Mouse (Mus musculus) kidney, embryonic 15.5 days (tissue): Measurements from ENCODE around the gene Glul. TPM values are rescaled to one million over a fixed set of nuclear protein-coding genes. Genes with fewer than 3 reads are reported as not detected.
"Not testable (repeated sequence)": the region's sequence is repeated elsewhere in the genome, so short reads cannot be mapped to it uniquely, and the experiment has no call there.

ENCODE experiments used
- ATAC-seq: fragments of 200-750 bp; cut with Nextera tagmentation; replicated peaks from 2 replicates; pipeline ENCODE4 v1.8.0; 2017; ENCODE audit warnings: moderate TSS enrichment; ENCODE audit not compliant: low FRiP score
- H3K27ac ChIP-seq: fragments of 300-500 bp; sonication (generic); 2 replicates; pipeline ENCODE4 v1.5.1; 2015; ENCODE audit warnings: mild to moderate bottlenecking, inconsistent platforms
- H3K27me3 ChIP-seq: fragments of 300-500 bp; sonication (generic); 2 replicates; pipeline ENCODE4 v1.6.1; 2015; ENCODE audit warnings: inconsistent platforms
- H3K36me3 ChIP-seq: fragments of 300-500 bp; sonication (generic); 2 replicates; pipeline ENCODE4 v1.6.1; 2015; ENCODE audit warnings: inconsistent platforms
- H3K4me1 ChIP-seq: fragments of 300-500 bp; sonication (generic); 2 replicates; pipeline ENCODE4 v1.6.1; 2015; ENCODE audit warnings: inconsistent platforms
- H3K4me2 ChIP-seq: fragments of 300-500 bp; sonication (generic); 2 replicates; pipeline ENCODE4 v1.6.1; 2015; ENCODE audit warnings: moderate library complexity, mild to moderate bottlenecking, inconsistent platforms
- H3K4me3 ChIP-seq: fragments of 300-500 bp; sonication (generic); replicated peaks from 2 replicates; pipeline ENCODE4 v1.5.1; 2015; ENCODE audit warnings: mild to moderate bottlenecking, inconsistent platforms
- H3K9ac ChIP-seq: fragments of 300-500 bp; sonication (generic); 2 replicates; pipeline ENCODE4 v1.6.1; 2015; ENCODE audit warnings: mild to moderate bottlenecking, inconsistent platforms
- H3K9me3 ChIP-seq: fragments of 300-500 bp; sonication (generic); replicated peaks from 2 replicates; pipeline ENCODE4 v1.6.1; 2016; ENCODE audit warnings: inconsistent platforms
- WGBS: fragments of 180-500 bp; shearing (Covaris S2); methylation state at CpG from one replicate; pipeline ENCODE4 v1.1.7; 2015; ENCODE audit warnings: mixed read lengths; 5-methylcytosine and 5-hydroxymethylcytosine counted together
- polyA plus RNA-seq: library from polyadenylated mRNA; unstranded; fragments of >200 nt; fragmentation: Nextera tagmentation; extraction: Ambion mirVana; gene quantifications from 2 replicates; pipeline ENCODE4 v1.2.1, GENCODE M21; 2015

Gene Glul
- 130 and 142 TPM in 2 replicates for polyA plus RNA-seq

GRCm38 (mm10) chr1:153899731-153900380, at the start of gene Glul, which contains the start of gene Teddm2:
Gene Glul, plus strand, starts transcription at chr1:153899944.
Gene Teddm2, minus strand, starts transcription at chr1:153900228.
- ATAC-seq, result peak; percentile 97
- peak within 1 kb of the TSS; percentile 88 for H3K9ac ChIP-seq
- H3K9me3 ChIP-seq, result no peaks in the 10 kb centered on the region
- under 1% methylated on average over 51 of the region's 51 CpGs for WGBS
- H3K36me3 ChIP-seq, result peaks cover 22% of the 10 kb centered on the region
- peak within 1 kb of the TSS; percentile 62 for H3K4me2 ChIP-seq
- peaks cover 27% of the 10 kb centered on the region for H3K4me1 ChIP-seq
- peak within 1 kb of the TSS; percentile 88 for H3K4me3 ChIP-seq
- H3K27ac ChIP-seq, result peak within 1 kb of the TSS; percentile 98
- no peaks in the 10 kb centered on the region for H3K27me3 ChIP-seq

GRCm38 (mm10) chr1:153852696-153853095, 47.0 kb upstream of the Glul start:
- 61% methylated on average over 7 of the region's 7 CpGs for WGBS
- H3K4me2 ChIP-seq, H3K4me3 ChIP-seq, H3K36me3 ChIP-seq, H3K27ac ChIP-seq, ATAC-seq, H3K4me1 ChIP-seq, H3K9me3 ChIP-seq, H3K27me3 ChIP-seq, H3K9ac ChIP-seq: not testable (repeated sequence)

- Histone ChIP-seq H3K9me3 (no peaks in the 10 kb centered on the region), H3K4me3 (no peak overlapping the region), H3K4me2 (no peak overlapping the region), H3K27ac (no peak overlapping the region), H3K4me1 (no peaks in the 10 kb centered on the region), H3K9ac (no peak overlapping the region), H3K36me3 (no peaks in the 10 kb centered on the region), H3K27me3 (no peaks in the 10 kb centered on the region)
- whole genome bisulfite sequencing, result 78% methylated on average over 8 of the region's 8 CpGs
- no peak for ATAC-seq
These were observed 43.8 kb upstream of the Glul start for GRCm38 (mm10) chr1:153855946-153856345.

GRCm38 (mm10) chr1:153874045-153874444, 25.7 kb upstream of the Glul start, which contains the start of gene Teddm1b:
Gene Teddm1b, plus strand, starts transcription at chr1:153874345.
- H3K9me3 ChIP-seq, result no peaks in the 10 kb centered on the region
- peaks cover 5% of the 10 kb centered on the region; the same call in 1 of the 2 replicates for H3K4me1 ChIP-seq
- ATAC-seq, result no peak
- no peak within 1 kb of the TSS for H3K27ac ChIP-seq
- H3K9ac ChIP-seq, result no peak within 1 kb of the TSS
- WGBS, result 90% methylated on average over 6 of the region's 6 CpGs
- H3K4me2 ChIP-seq, result no peak within 1 kb of the TSS
- H3K27me3 ChIP-seq, result no peaks in the 10 kb centered on the region
- no peak within 1 kb of the TSS for H3K4me3 ChIP-seq
- H3K36me3 ChIP-seq, result no peaks in the 10 kb centered on the region

GRCm38 (mm10) chr1:153880391-153880790, 19.4 kb upstream of the Glul start:
- H3K4me2 ChIP-seq, H3K36me3 ChIP-seq, H3K9me3 ChIP-seq, ATAC-seq, H3K4me1 ChIP-seq, H3K9ac ChIP-seq, H3K27ac ChIP-seq, H3K27me3 ChIP-seq, H3K4me3 ChIP-seq: not testable (repeated sequence)
- 98% methylated on average over 17 of the region's 17 CpGs for WGBS

GRCm38 (mm10) chr1:153886024-153886633, 13.6 kb upstream of the Glul start:
- H3K27ac ChIP-seq, result no peak overlapping the region
- 19% methylated on average over 17 of the region's 17 CpGs for WGBS
- H3K4me1 ChIP-seq, result peaks cover 11% of the 10 kb centered on the region; the same call in 1 of the 2 replicates
- H3K27me3 ChIP-seq, result no peaks in the 10 kb centered on the region
- H3K4me3 ChIP-seq, result no peak overlapping the region
- no peaks in the 10 kb centered on the region for H3K9me3 ChIP-seq
- ATAC-seq, result peak; percentile 79
- H3K4me2 ChIP-seq, result no peak overlapping the region
- no peaks in the 10 kb centered on the region for H3K36me3 ChIP-seq
- no peak overlapping the region for H3K9ac ChIP-seq

- H3K4me1 ChIP-seq, result peaks cover 11% of the 10 kb centered on the region; the same call in 1 of the 2 replicates
- H3K9me3 ChIP-seq, result no peaks in the 10 kb centered on the region
- 91% methylated on average over 10 of the region's 10 CpGs for WGBS
- 0 out of 2 replicates have a peak, but pooled peaks cover 3% of the 10 kb centered on the region for H3K27me3 ChIP-seq
- no peak overlapping the region for H3K4me3 ChIP-seq
- no peak overlapping the region for H3K9ac ChIP-seq
- H3K27ac ChIP-seq, result no peak overlapping the region
- no peaks in the 10 kb centered on the region for H3K36me3 ChIP-seq
- no peak for ATAC-seq
- H3K4me2 ChIP-seq, result no peak overlapping the region
These were observed 9.6 kb upstream of the Glul start for GRCm38 (mm10) chr1:153890121-153890520.

GRCm38 (mm10) chr1:153891442-153891841, 8.3 kb upstream of the Glul start, which contains the start of gene Teddm1a:
Gene Teddm1a, plus strand, starts transcription at chr1:153891742.
- 33% methylated on average over 4 of the region's 4 CpGs for WGBS
- H3K9ac ChIP-seq, result no peak within 1 kb of the TSS

GRCm38 (mm10) chr1:153893746-153894145, 6.0 kb upstream of the Glul start:
- 72% methylated on average over 2 of the region's 2 CpGs for WGBS
- no peak for ATAC-seq
- Histone ChIP-seq H3K4me2 (no peak overlapping the region), H3K4me1 (peaks cover 3% of the 10 kb centered on the region; the same call in 1 of the 2 replicates), H3K27me3 (0 out of 2 replicates have a peak, but pooled peaks cover 3% of the 10 kb centered on the region), H3K9me3 (no peaks in the 10 kb centered on the region), H3K4me3 (no peak overlapping the region), H3K27ac (no peak overlapping the region), H3K9ac (no peak overlapping the region), H3K36me3 (no peaks in the 10 kb centered on the region)

More at GRCm38 (mm10) chr1:153891442-153891841, 8.3 kb upstream of the Glul start, which contains the start of gene Teddm1a:
- peaks cover 5% of the 10 kb centered on the region; the same call in 1 of the 2 replicates for H3K4me1 ChIP-seq
- no peak within 1 kb of the TSS for H3K4me3 ChIP-seq
- 0 out of 2 replicates have a peak, but pooled peaks cover 3% of the 10 kb centered on the region for H3K27me3 ChIP-seq
- no peak within 1 kb of the TSS for H3K27ac ChIP-seq
- no peak for ATAC-seq
- no peaks in the 10 kb centered on the region for H3K36me3 ChIP-seq
- no peak within 1 kb of the TSS for H3K4me2 ChIP-seq
- H3K9me3 ChIP-seq, result no peaks in the 10 kb centered on the region

GRCm38 (mm10) chr1:153894201-153894893, 5.4 kb upstream of the Glul start:
- Histone ChIP-seq H3K36me3 (no peaks in the 10 kb centered on the region), H3K9me3 (no peaks in the 10 kb centered on the region), H3K4me2 (no peak overlapping the region), H3K4me1 (peaks cover 7% of the 10 kb centered on the region), H3K27me3 (0 out of 2 replicates have a peak, but pooled peaks cover 3% of the 10 kb centered on the region), H3K4me3 (no peak overlapping the region), H3K27ac (no peak overlapping the region), H3K9ac (no peak overlapping the region)
- WGBS, result 59% methylated on average over 8 of the region's 8 CpGs
- ATAC-seq, result no peak

- WGBS, result 38% methylated on average over 5 of the region's 5 CpGs
- Histone ChIP-seq H3K27me3 (0 out of 2 replicates have a peak, but pooled peaks cover 3% of the 10 kb centered on the region), H3K9ac (no peak overlapping the region), H3K4me2 (no peak overlapping the region), H3K27ac (no peak overlapping the region), H3K9me3 (no peaks in the 10 kb centered on the region), H3K36me3 (no peaks in the 10 kb centered on the region), H3K4me1 (peaks cover 7% of the 10 kb centered on the region), H3K4me3 (no peak overlapping the region)
- ATAC-seq, result no peak
These were observed 4.8 kb upstream of the Glul start for GRCm38 (mm10) chr1:153894979-153895378.

GRCm38 (mm10) chr1:153897196-153897595, 2.5 kb upstream of the Glul start:
- no peak overlapping the region for H3K4me3 ChIP-seq
- 79% methylated on average over 8 of the region's 8 CpGs for WGBS
- H3K27me3 ChIP-seq, result 0 out of 2 replicates have a peak, but pooled peaks cover 3% of the 10 kb centered on the region
- H3K9ac ChIP-seq, result no peak overlapping the region
- H3K4me1 ChIP-seq, result peaks cover 21% of the 10 kb centered on the region
- ATAC-seq, result no peak
- no peak overlapping the region for H3K27ac ChIP-seq
- no peaks in the 10 kb centered on the region for H3K36me3 ChIP-seq
- H3K9me3 ChIP-seq, result no peaks in the 10 kb centered on the region
- H3K4me2 ChIP-seq, result no peak overlapping the region
